In the genomic region with DNA sequence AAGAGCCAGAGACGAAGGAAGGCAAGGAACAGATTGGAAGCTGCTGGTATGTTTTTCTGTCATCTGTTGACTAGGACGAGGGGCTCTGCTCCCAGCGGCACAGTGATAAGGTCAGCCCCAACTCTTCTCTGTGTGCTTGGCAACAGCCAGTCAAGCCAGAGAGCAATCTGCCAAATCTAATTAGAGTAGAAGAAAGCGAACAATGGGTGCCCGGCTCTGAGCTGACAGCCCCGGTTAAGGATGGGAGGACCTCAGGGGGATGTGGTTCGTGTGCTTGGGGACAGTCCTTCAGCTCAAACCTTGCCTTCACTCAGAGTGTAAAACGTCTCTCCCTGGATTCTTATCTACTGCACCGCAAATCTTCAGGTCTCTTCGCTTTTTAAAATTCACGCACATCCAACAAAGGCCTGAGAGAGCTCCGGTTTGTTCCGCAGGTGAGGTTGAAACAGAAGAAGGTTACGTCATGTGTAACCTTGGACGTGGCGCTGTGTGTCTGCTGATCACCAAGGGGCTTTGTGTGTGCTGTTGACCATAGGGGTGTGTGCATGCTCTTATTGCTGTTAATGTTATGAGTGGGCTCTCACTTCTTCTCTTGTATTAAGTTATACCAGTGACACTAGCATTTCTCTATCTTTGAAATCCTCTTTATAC, we compare ENCODE assay signal across 10 mouse cellular contexts. TPM values are rescaled to one million over a fixed set of nuclear protein-coding genes. Genes with fewer than 3 reads are reported as not detected.
DNase-seq lines count a peak whose midpoint lies in the region; ATAC-seq and TF ChIP-seq lines count a peak whose summit lies in the region.
"Had no signal": no experiment of that assay in that cellular context is flagged by ENCODE, and none has a peak within 500 bp of the region (broad histone marks: within the 10 kb centered on the region; RNA-seq: fewer than 3 reads in every experiment).

No protein-coding gene starts in this region.

- no peak overlapping the region for H3K9ac ChIP-seq in embryonic facial prominence, embryonic 13.5 days
- 0 out of 2 replicates have a peak overlapping the region, but pooled peaks have one; percentile 3 for H3K9ac ChIP-seq in intestine, embryonic 16.5 days (ENCODE audit: low read depth, low read length)

- no peaks in the 10 kb centered on the region for H3K36me3 ChIP-seq in E14TG2a.4 (ENCODE audit: insufficient read depth, low read length)
- no peaks in the 10 kb centered on the region for H3K36me3 ChIP-seq in embryonic facial prominence, embryonic 13.5 days
- no peaks in the 10 kb centered on the region for H3K36me3 ChIP-seq in intestine, embryonic 16.5 days (ENCODE audit: control insufficient read depth, insufficient read depth, low read length)

- H3K4me2 ChIP-seq in embryonic facial prominence, embryonic 13.5 days, result no peak overlapping the region
- H3K4me2 ChIP-seq in intestine, embryonic 16.5 days (ENCODE audit: low read depth, low read length), result no peak overlapping the region

- DNase-seq in cerebellum, postnatal 10 days, result peak; percentile 85
- DNase-seq in cerebellum, adult 9-10 months, result no peak
- no peak for DNase-seq in adrenal gland, adult 2 months
- DNase-seq in frontal cortex, postnatal 10 days (ENCODE audit: low spot score in 2 of 2), result no peak
- no peak for DNase-seq in kidney, postnatal 36 days
- DNase-seq: adrenal gland, adult 8-10 months had no signal

- H3K4me1 ChIP-seq in E14TG2a.4 (replicated peaks; ENCODE audit: low read depth, low read length), result peaks cover 95% of the 10 kb centered on the region
- peaks cover 47% of the 10 kb centered on the region for H3K4me1 ChIP-seq in embryonic facial prominence, embryonic 13.5 days
- peaks cover 19% of the 10 kb centered on the region; the same call in 1 of the 2 replicates for H3K4me1 ChIP-seq in intestine, embryonic 16.5 days (ENCODE audit: control insufficient read depth, insufficient read depth, low read length)

- peak overlapping the region; percentile 30 for H3K4me3 ChIP-seq in E14TG2a.4 (replicated peaks; ENCODE audit: low read length)
- no peak overlapping the region for H3K4me3 ChIP-seq in embryonic facial prominence, embryonic 13.5 days
- no peak overlapping the region for H3K4me3 ChIP-seq in intestine, embryonic 16.5 days (ENCODE audit: low read length)

- WGBS in embryonic facial prominence, embryonic 13.5 days, result 42% methylated on average over 16 of the region's 16 CpGs
- WGBS in intestine, embryonic 16.5 days, result 47% methylated on average over 16 of the region's 16 CpGs

- H3K27me3 ChIP-seq in E14TG2a.4 (ENCODE audit: insufficient read depth, low read length), result no peaks in the 10 kb centered on the region
- H3K27me3 ChIP-seq in embryonic facial prominence, embryonic 13.5 days, result no peaks in the 10 kb centered on the region
- no peaks in the 10 kb centered on the region for H3K27me3 ChIP-seq in intestine, embryonic 16.5 days (replicated peaks; ENCODE audit: control insufficient read depth, insufficient read depth, low read length)

- peak overlapping the region; percentile 34; the same call in 1 of the 2 replicates for H3K27ac ChIP-seq in embryonic facial prominence, embryonic 13.5 days
- H3K27ac ChIP-seq in intestine, embryonic 16.5 days (ENCODE audit: low read length), result 0 out of 2 replicates have a peak overlapping the region, but pooled peaks have one; percentile 3

- no peak for TF ChIP-seq CTCF in E14TG2a.4 (conservative IDR thresholded peaks at IDR 0.05; ENCODE audit: low read length)

- H3K9me3 ChIP-seq in E14TG2a.4 (ENCODE audit: low read length), result no peaks in the 10 kb centered on the region
- H3K9me3 ChIP-seq in embryonic facial prominence, embryonic 13.5 days, result no peaks in the 10 kb centered on the region
- no peaks in the 10 kb centered on the region for H3K9me3 ChIP-seq in intestine, embryonic 16.5 days (ENCODE audit: control insufficient read depth, low read length)

- ATAC-seq in embryonic facial prominence, embryonic 13.5 days (ENCODE audit: insufficient number of reproducible peaks, insufficient read depth, low FRiP score, low TSS enrichment, low read depth), result no peak
- ATAC-seq in intestine, embryonic 16.5 days, result no peak

RNA-seq across cellular contexts. Expression of a gene that starts 30.1 kb away (rescaled TPM):
- 1,291 and 1,480 TPM in 2 replicates for polyA plus RNA-seq in embryonic facial prominence, embryonic 13.5 days (2015; fragmentation: Nextera tagmentation; extraction: Ambion mirVana)
- polyA plus RNA-seq in intestine, embryonic 16.5 days (2015; fragmentation: Nextera tagmentation; extraction: Ambion mirVana), result 816 and 895 TPM in 2 replicates
- total RNA-seq in adrenal gland, adult 2 months (2021), result 100 to 1,000 TPM in 1 of 2 experiments, 10 to 100 TPM in 1; 63.2 to 125 TPM
- polyA plus RNA-seq in adrenal gland, adult 2 months (2012; rRNA removed), result 128 and 133 TPM in 2 replicates

RNA-seq across cellular contexts. Expression of a gene that starts 30.2 kb away (rescaled TPM):
- not detected in 2 replicates for polyA plus RNA-seq in embryonic facial prominence, embryonic 13.5 days (2015; fragmentation: Nextera tagmentation; extraction: Ambion mirVana)
- polyA plus RNA-seq in intestine, embryonic 16.5 days (2015; fragmentation: Nextera tagmentation; extraction: Ambion mirVana), result not detected in 2 replicates
- 10 to 100 TPM in 1 of 2 experiments, not detected in 1; 10.9 TPM for total RNA-seq in adrenal gland, adult 2 months (2021)
- 49.5 and 126 TPM in 2 replicates for polyA plus RNA-seq in adrenal gland, adult 2 months (2012; rRNA removed)
- total RNA-seq: adrenal gland, adult 8-10 months had no signal
- polyA plus RNA-seq: liver, embryonic 16.5 days had no signal

RNA-seq across cellular contexts. Expression of a gene that starts 46.1 kb away (rescaled TPM):
- 109 and 124 TPM in 2 replicates for polyA plus RNA-seq in embryonic facial prominence, embryonic 13.5 days (2015; fragmentation: Nextera tagmentation; extraction: Ambion mirVana)
- 295 and 311 TPM in 2 replicates for polyA plus RNA-seq in intestine, embryonic 16.5 days (2015; fragmentation: Nextera tagmentation; extraction: Ambion mirVana)
- total RNA-seq in adrenal gland, adult 2 months (2021), result 100 to 1,000 TPM; 270 to 284 TPM
- polyA plus RNA-seq in adrenal gland, adult 2 months (2012; rRNA removed), result 205 and 318 TPM in 2 replicates

RNA-seq across cellular contexts. Expression of a gene that starts 49.2 kb away (rescaled TPM):
- polyA plus RNA-seq in embryonic facial prominence, embryonic 13.5 days (2015; fragmentation: Nextera tagmentation; extraction: Ambion mirVana), result 1,422 and 1,651 TPM in 2 replicates
- 1,159 and 1,322 TPM in 2 replicates for polyA plus RNA-seq in intestine, embryonic 16.5 days (2015; fragmentation: Nextera tagmentation; extraction: Ambion mirVana)
- total RNA-seq in adrenal gland, adult 2 months (2021), result 100 to 1,000 TPM; 235 to 261 TPM
- 616 and 725 TPM in 2 replicates for polyA plus RNA-seq in adrenal gland, adult 2 months (2012; rRNA removed)

Comparison
In these comparisons a context has a peak if more than half of its experiments do, and no peak if none do; other contexts are left out.
1. DNase-seq: peak in cerebellum, postnatal 10 days (2 of 2); none in cerebellum, adult 9-10 months (single experiment), adrenal gland, adult 2 months (single experiment), frontal cortex, postnatal 10 days (0 of 2) and kidney, postnatal 36 days (0 of 2).
2. RNA of a gene that starts 30.2 kb away (polyA plus RNA-seq): 49.5 to 126 TPM in adrenal gland, adult 2 months; not detected in embryonic facial prominence, embryonic 13.5 days and not detected in intestine, embryonic 16.5 days; every median in the first group is over 10 times any median in the second.